Mouse (Mus musculus) C3H10T1/2 (cell line): ENCODE data around the gene Gm2042. TPM values are rescaled to one million over a fixed set of nuclear protein-coding genes. Genes with fewer than 3 reads are reported as not detected.

Experiments
- polyA plus RNA-seq, 2 experiments: library from polyadenylated mRNA; unstranded; fragments of >200 nt; fragmentation: generic; extraction: Trizol; gene quantifications; one replicate each; pipeline ENCODE4 v1.2.1; 2012; ENCODE audit warnings: missing spikeins in 2 of 2

The Gm2042 gene
- under 1 TPM in 1 of 2 experiments, not detected in 1; 0.04 TPM for polyA plus RNA-seq

GRCm38 (mm10) chr12:87953780-87954179 lies at the start of gene Gm2042:
TSS of gene Gm2042 (plus strand) at chr12:87954080.

GRCm38 (mm10) chr12:87919721-87920120 lies 34.2 kb upstream of the Gm2042 start, which contains the start of gene Gm2035:
TSS of gene Gm2035 (minus strand) at chr12:87919857.

Other genes with a start within 250 kb of the Gm2042 start
- gene Gm21319, start 178.3 kb upstream of the Gm2042 start, polyA plus RNA-seq, result not detected
- gene Gm21936, start 158.6 kb upstream of the Gm2042 start, polyA plus RNA-seq, result not detected
- gene BB287469, start 137.5 kb upstream of the Gm2042 start, polyA plus RNA-seq, result not detected
- gene Gm2001, start 111.7 kb upstream of the Gm2042 start, polyA plus RNA-seq, result not detected
- gene Gm2016, start 80.0 kb upstream of the Gm2042 start, polyA plus RNA-seq, result not detected
- gene Gm2022, start 58.7 kb upstream of the Gm2042 start, polyA plus RNA-seq, result not detected
- not detected for gene Gm2035, start 34.2 kb upstream of the Gm2042 start, polyA plus RNA-seq
- gene Gm2075, start 57.8 kb downstream of the Gm2042 start, polyA plus RNA-seq, result not detected
- not detected for gene Gm6803, start 64.7 kb downstream of the Gm2042 start, polyA plus RNA-seq
- gene Gm2056, start 72.9 kb downstream of the Gm2042 start, polyA plus RNA-seq, result not detected
- not detected for gene Gm16368, start 129.6 kb downstream of the Gm2042 start, polyA plus RNA-seq
- not detected for gene Gm10436, start 228.0 kb downstream of the Gm2042 start, polyA plus RNA-seq